Mouse (Mus musculus) lung, embryonic 16.5 days (tissue): ENCODE measurements around the gene Abcc2. TPM values are rescaled to one million over a fixed set of nuclear protein-coding genes. Genes with fewer than 3 reads are reported as not detected.

ENCODE experiments used
- ATAC-seq: fragments of 200-750 bp; cut with Nextera tagmentation; 2 replicates; pipeline ENCODE4 v1.8.0; 2017; ENCODE audit warnings: low read depth, mild to moderate bottlenecking, moderate library complexity
- H3K27ac ChIP-seq: fragments of 300-500 bp; sonication (generic); 2 replicates; pipeline ENCODE4 v1.5.1; 2014; ENCODE audit warnings: mild to moderate bottlenecking, control low read depth, low read length
- H3K27me3 ChIP-seq: fragments of 300-500 bp; sonication (generic); 2 replicates; pipeline ENCODE4 v1.6.1; 2014; ENCODE audit warnings: low read depth, low read length, mixed read lengths; ENCODE audit not compliant: control insufficient read depth, insufficient read depth
- H3K36me3 ChIP-seq: fragments of 300-500 bp; sonication (generic); 2 replicates; pipeline ENCODE4 v1.6.1; 2014; ENCODE audit warnings: low read length; ENCODE audit not compliant: control insufficient read depth, insufficient read depth
- H3K4me1 ChIP-seq: fragments of 300-500 bp; sonication (generic); replicated peaks from 2 replicates; pipeline ENCODE4 v1.6.1; 2014; ENCODE audit warnings: low read length, mixed read lengths; ENCODE audit not compliant: control insufficient read depth, insufficient read depth
- H3K4me2 ChIP-seq: fragments of 300-500 bp; sonication (generic); 2 replicates; pipeline ENCODE4 v1.6.1; 2014; ENCODE audit warnings: low read depth, low read length, control low read depth
- H3K4me3 ChIP-seq: fragments of 300-500 bp; sonication (generic); 2 replicates; pipeline ENCODE4 v1.5.1; 2014; ENCODE audit warnings: mild to moderate bottlenecking, low read length, control low read depth
- H3K9ac ChIP-seq: fragments of 300-500 bp; sonication (generic); 2 replicates; pipeline ENCODE4 v1.6.1; 2014; ENCODE audit warnings: low read length, control low read depth
- H3K9me3 ChIP-seq: fragments of 300-500 bp; sonication (generic); 2 replicates; pipeline ENCODE4 v1.6.1; 2016; ENCODE audit warnings: low read length; ENCODE audit not compliant: control insufficient read depth
- WGBS: fragments of 180-500 bp; shearing (Covaris S2); extraction: QIAGEN DNeasy Blood & Tissue Kit; methylation state at CpG from one replicate; pipeline ENCODE4 v1.1.7; 2014; 5-methylcytosine and 5-hydroxymethylcytosine counted together
- polyA plus RNA-seq: library from polyadenylated mRNA; unstranded; fragments of >200 nt; fragmentation: Nextera tagmentation; extraction: Ambion mirVana; gene quantifications from 2 replicates; pipeline ENCODE4 v1.2.1, GENCODE M21; 2015

Gene Abcc2
- polyA plus RNA-seq = 0.18 TPM in 1 of 2 replicates, not detected in the other

DNA sequence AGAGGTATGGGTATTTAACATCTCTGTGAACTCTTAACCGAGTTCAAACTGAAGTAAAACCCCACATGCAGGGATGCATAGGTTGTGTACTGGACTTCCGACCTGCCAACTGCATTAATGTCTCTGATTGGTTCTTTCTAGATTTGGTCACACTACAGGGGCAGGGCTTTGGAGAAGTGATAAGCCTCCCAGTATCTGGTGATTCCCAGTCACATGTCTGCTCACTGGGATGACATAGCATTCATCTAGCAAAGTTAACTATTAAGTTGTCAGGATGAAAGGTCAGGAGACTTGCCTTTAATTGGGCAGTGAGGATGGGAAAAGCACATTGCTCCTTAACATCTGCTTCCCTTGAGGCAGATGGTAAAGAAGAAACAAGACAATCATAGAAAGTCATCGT, at the start of gene Abcc2:
Gene Abcc2, plus strand, starts transcription at position 213 of the 400 bp plus-strand sequence.
- no peak for ATAC-seq
- Histone ChIP-seq H3K27ac (no peak within 1 kb of the TSS), H3K9me3 (no peaks in the 10 kb centered on the region), H3K27me3 (no peaks in the 10 kb centered on the region), H3K4me2 (no peak within 1 kb of the TSS), H3K9ac (no peak within 1 kb of the TSS), H3K4me3 (no peak within 1 kb of the TSS), H3K4me1 (no peaks in the 10 kb centered on the region), H3K36me3 (no peaks in the 10 kb centered on the region)
- 74% methylated on average over 3 of the region's 3 CpGs for WGBS

DNA sequence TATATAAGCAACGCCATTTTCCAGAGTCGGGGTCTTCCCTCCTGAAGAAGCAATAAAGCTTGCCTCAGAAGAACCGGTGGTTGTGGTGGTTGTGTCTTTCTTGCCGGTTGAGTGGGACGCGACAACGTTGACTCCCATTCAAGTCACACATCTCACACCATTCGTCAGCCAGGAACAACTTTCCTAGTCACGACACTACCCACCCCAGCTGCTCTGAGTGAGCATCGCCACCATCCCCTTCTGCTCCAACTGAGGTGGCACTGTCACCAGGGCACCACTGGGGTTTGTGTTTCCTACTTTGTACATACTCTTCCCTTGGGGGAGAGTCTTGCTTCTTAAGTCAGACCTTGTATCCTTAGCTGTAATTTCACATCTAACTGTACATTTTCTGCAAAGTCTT, 43.6 kb upstream of the Abcc2 start:
- Histone ChIP-seq H3K4me3 (no peak overlapping the region), H3K4me2 (no peak overlapping the region), H3K9ac (no peak overlapping the region), H3K9me3 (no peaks in the 10 kb centered on the region), H3K27ac (no peak overlapping the region), H3K27me3 (no peaks in the 10 kb centered on the region), H3K4me1 (no peaks in the 10 kb centered on the region), H3K36me3 (peaks cover 48% of the 10 kb centered on the region)
- WGBS = 92% methylated on average over 10 of the region's 10 CpGs
- ATAC-seq = no peak

DNA sequence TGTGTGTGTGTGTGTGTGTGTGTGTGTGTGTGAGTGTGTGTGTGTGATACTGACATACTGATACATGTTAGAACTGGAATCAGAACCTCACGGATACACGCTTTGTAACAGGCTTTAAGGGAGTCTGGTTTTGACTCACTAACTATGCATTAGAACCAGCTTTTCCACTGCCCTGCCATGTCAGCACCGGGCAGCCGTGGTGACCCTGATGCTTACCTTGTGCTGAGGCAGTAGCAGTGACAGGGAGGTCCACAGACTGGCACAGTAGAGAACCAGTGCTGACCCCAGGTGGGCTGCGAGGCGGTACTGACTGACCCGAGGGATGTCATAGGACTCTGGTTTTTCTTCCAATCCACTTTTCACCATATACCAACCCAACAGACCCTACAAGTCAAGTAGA, 38.6 kb upstream of the Abcc2 start:
- Histone ChIP-seq H3K4me2 (no peak overlapping the region), H3K4me1 (no peaks in the 10 kb centered on the region), H3K27ac (no peak overlapping the region), H3K4me3 (no peak overlapping the region), H3K36me3 (peaks cover 51% of the 10 kb centered on the region), H3K27me3 (no peaks in the 10 kb centered on the region), H3K9me3 (no peaks in the 10 kb centered on the region), H3K9ac (no peak overlapping the region)
- 90% methylated on average over 7 of the region's 7 CpGs for WGBS
- no peak for ATAC-seq

DNA sequence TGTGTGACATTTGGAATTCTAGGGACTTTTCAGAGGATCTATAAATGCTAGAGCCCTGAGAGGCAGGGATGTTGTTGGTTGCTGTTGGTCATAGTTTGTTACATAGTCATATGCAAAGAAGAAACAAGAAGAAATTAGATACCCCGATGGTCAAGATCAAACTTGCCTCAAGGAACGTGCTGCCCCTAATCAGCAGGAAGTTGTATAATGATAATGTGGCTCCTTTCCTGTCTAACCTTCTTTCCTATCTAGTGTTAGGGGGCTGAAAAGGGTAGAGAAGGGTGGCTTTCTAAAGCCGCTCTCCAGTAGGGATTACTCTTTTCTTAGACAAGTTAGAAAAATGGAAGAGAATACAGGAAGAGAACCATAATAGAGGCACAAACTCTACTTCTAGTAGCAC, 36.3 kb upstream of the Abcc2 start:
- H3K27ac ChIP-seq = no peak overlapping the region
- no peak overlapping the region for H3K4me2 ChIP-seq
- no peak for ATAC-seq
- peaks cover 42% of the 10 kb centered on the region for H3K36me3 ChIP-seq
- H3K9me3 ChIP-seq = no peaks in the 10 kb centered on the region
- 89% methylated on average over 3 of the region's 3 CpGs for WGBS
- no peaks in the 10 kb centered on the region for H3K4me1 ChIP-seq
- no peak overlapping the region for H3K9ac ChIP-seq
- H3K27me3 ChIP-seq = no peaks in the 10 kb centered on the region
- no peak overlapping the region for H3K4me3 ChIP-seq

DNA sequence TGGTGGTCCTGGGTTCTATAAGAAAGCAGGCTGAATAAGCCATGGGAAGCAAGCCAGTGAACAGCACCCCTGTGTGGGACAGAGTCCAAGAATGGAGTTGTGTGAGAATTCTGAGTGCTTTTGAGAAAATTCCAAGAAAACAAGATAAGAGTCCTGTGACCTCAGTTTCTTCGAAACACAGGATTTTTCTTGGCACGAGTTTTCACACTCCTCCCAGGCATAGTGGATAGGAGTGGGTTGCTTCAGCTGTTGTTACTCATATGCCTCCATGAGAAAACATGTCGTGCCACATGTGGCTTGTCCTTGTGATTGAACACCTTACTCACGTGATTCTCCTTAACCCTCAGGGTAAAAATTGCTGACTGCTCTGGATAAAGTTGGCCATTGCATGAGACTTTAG, 34.1 kb upstream of the Abcc2 start:
- Histone ChIP-seq H3K4me2 (no peak overlapping the region), H3K27me3 (no peaks in the 10 kb centered on the region), H3K4me1 (no peaks in the 10 kb centered on the region), H3K4me3 (no peak overlapping the region), H3K9ac (no peak overlapping the region), H3K27ac (no peak overlapping the region), H3K36me3 (peaks cover 31% of the 10 kb centered on the region), H3K9me3 (no peaks in the 10 kb centered on the region)
- ATAC-seq = no peak
- WGBS = 63% methylated on average over 4 of the region's 4 CpGs

DNA sequence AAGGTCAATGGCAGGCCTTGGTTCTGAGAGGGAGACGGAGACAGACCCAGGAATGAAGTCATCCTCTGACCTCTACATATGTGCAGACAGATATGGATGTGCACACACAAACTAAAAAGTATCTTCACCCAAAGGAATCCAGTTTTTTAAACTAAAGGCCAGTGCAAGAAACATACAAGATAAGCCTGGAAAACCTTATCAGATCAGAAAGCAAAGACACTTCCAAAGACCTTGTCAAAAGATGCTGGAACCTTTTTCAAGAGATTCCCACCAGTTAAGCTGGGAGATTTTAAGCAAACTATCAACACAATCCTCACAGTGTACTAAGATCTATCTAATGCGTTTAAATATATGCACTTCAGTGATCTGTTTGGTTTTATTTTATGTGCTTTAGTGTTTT, 32.0 kb upstream of the Abcc2 start:
- Histone ChIP-seq H3K4me1 (peaks cover 4% of the 10 kb centered on the region), H3K27me3 (no peaks in the 10 kb centered on the region), H3K9me3 (no peaks in the 10 kb centered on the region), H3K9ac (no peak overlapping the region), H3K27ac (no peak overlapping the region), H3K4me2 (no peak overlapping the region), H3K36me3 (peaks cover 26% of the 10 kb centered on the region), H3K4me3 (no peak overlapping the region)
- WGBS = 90% methylated on average over 2 of the region's 2 CpGs
- ATAC-seq = no peak

DNA sequence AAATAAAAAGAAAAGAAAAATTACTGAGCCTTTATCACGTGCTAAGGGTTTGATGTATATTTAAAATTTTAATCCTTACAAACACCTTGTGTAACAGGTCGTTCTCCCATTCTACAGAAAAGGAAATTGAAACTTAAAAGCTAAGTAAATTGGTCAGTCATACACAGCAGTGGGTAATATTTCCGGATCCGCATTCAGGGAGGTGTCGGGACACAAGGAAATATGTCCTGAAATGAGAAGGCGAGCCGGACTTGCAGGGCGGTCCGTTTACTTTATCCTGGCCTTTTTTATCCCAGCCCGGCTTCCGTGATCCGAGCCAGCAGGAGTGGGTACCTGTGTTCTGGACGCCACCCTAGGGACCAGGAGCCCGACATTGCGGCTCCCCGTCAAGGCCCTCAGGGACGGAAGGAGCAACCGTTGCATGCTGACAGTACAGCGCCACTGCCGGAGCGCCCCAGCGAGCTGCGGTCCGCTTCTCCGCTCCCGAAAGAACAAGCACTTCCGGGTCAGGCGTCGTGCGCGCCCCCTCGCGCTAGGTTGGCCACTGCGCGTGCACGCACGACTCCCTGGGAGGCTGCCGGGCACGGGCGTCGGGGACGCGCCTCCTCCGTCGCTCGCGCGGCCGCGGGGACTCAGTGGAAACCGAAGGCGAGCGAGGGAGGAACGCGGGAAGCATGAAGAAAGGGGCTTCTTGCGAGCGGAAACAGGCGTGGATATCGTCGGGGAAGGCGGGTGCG, 29.3 kb upstream of the Abcc2 start, which contains the start of the genes Cutc and Cox15:
Gene Cutc, plus strand, starts transcription at position 508 of the 737 bp plus-strand sequence.
Gene Cox15, minus strand, starts transcription at position 512 of the 737 bp plus-strand sequence.
- no peaks in the 10 kb centered on the region for H3K9me3 ChIP-seq
- under 1% methylated on average over 62 of the region's 62 CpGs for WGBS
- ATAC-seq = peak; percentile 95

DNA sequence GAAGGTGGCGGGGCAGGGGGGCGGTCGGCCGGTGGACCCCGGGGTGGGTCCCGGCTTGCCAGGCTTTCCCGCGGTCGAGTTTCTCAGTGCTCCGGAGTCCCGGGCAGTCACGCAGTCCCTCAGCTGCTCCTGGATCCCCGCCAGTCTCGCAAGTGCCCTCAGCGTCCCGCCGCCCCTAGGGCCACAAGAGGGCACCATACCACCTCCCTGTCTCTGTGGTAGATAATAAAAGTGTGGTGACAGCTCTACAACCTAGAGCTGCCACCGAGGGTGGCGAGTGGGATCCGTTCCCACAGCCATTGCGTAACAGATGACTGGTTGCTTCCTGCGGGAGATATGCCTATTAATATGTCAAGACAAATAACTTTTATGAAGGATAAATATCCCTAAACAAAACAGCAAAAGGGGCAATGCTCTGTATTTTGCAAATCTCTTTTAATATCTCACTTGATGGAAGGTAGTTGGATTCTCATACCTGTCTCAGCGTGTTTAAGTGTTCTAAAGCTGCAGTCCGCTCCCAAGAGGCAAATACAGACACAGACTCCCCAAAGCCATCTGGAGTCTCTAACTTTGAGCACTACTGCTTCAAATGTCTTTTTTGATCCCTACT, 28.7 kb upstream of the Abcc2 start:
- Histone ChIP-seq H3K9me3 (no peaks in the 10 kb centered on the region), H3K27me3 (no peaks in the 10 kb centered on the region), H3K4me1 (peaks cover 4% of the 10 kb centered on the region), H3K36me3 (peaks cover 4% of the 10 kb centered on the region), H3K27ac (peak overlapping the region; percentile 99), H3K4me2 (peak overlapping the region; percentile 59), H3K9ac (peak overlapping the region; percentile 87), H3K4me3 (peak overlapping the region; percentile 76)
- peak; percentile 89 for ATAC-seq
- under 1% methylated on average over 22 of the region's 24 CpGs for WGBS

More for the DNA sequence above, 29.3 kb upstream of the Abcc2 start, which contains the start of the genes Cutc and Cox15:
- Histone ChIP-seq H3K36me3 (peaks cover 11% of the 10 kb centered on the region), H3K9ac (peak within 1 kb of the TSS; percentile 87), H3K4me1 (peaks cover 4% of the 10 kb centered on the region), H3K27me3 (no peaks in the 10 kb centered on the region), H3K4me2 (peak within 1 kb of the TSS; percentile 59), H3K4me3 (peak within 1 kb of the TSS; percentile 76), H3K27ac (peak within 1 kb of the TSS; percentile 99)

DNA sequence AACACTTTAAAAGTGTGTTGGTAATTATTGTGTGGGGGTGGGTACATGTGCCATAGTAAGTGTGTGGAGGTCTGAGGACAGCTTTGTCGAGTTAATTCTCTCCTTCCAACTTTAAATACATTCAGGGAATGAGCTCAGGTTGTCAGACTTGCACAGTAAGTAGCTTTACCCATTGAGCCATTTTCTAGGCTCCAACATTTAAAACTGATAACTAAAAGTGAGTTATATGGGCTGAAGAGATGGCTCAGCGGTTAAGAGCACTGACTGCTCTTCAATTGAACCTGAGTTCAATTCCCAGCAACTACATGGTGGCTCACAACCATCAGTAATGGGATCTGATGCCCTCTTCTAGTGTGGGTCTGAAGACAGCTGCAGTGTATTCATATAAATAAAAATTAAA, 27.8 kb upstream of the Abcc2 start:
- WGBS = 71% methylated on average over 2 of the region's 2 CpGs
- peaks cover 4% of the 10 kb centered on the region for H3K4me1 ChIP-seq
- no peak overlapping the region for H3K9ac ChIP-seq
- no peak overlapping the region for H3K27ac ChIP-seq
- H3K4me3 ChIP-seq = no peak overlapping the region
- H3K36me3 ChIP-seq = no peaks in the 10 kb centered on the region
- no peak for ATAC-seq
- no peak overlapping the region for H3K4me2 ChIP-seq
- H3K27me3 ChIP-seq = no peaks in the 10 kb centered on the region
- no peaks in the 10 kb centered on the region for H3K9me3 ChIP-seq
